Mouse (Mus musculus) urinary bladder, postnatal 14 days (tissue): ENCODE measurements around the gene Marcksl1.

Source experiments
- DNase-seq: peaks from one replicate; pipeline ENCODE4 v3.0.0; 2021; ENCODE audit warnings: low spot score

Marcksl1 gene

GRCm38 (mm10) chr4:129558321-129558955 lies 45.1 kb downstream of the Marcksl1 start:
- DNase-seq = no peak

- no peak for DNase-seq
These were observed 47.8 kb downstream of the Marcksl1 start for GRCm38 (mm10) chr4:129561184-129561583.

- peak; percentile 22 for DNase-seq
These were observed 50.3 kb downstream of the Marcksl1 start for GRCm38 (mm10) chr4:129563718-129564117.

- DNase-seq = no peak
These were observed 51.8 kb downstream of the Marcksl1 start for GRCm38 (mm10) chr4:129565139-129565538.
